Mouse (Mus musculus): Measurements from ENCODE around the gene Spag7.

Gene Spag7

DNA sequence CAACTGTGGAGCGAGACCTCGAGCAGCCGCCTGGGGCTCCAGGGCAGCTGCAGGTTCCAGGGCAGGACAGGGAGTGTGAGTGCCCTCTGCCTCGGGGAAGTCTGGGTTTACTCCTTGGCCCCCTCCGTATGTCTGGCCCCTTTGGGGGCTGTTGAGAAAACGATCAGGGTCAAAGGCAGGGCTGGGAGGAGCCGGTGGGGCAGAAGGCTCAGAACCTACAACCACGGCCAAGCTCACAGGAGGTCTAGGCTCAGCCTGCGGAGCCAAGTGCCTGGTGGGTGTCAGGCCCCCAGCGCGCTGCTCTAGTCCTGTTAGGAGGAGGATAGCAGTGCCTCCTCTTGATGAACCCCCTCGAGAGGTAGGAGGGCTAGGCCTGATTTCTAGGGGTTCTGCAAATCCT lies 12.0 kb upstream of the Spag7 start:
- DNase-seq (ENCODE audit: low spot score) = no peak

DNA sequence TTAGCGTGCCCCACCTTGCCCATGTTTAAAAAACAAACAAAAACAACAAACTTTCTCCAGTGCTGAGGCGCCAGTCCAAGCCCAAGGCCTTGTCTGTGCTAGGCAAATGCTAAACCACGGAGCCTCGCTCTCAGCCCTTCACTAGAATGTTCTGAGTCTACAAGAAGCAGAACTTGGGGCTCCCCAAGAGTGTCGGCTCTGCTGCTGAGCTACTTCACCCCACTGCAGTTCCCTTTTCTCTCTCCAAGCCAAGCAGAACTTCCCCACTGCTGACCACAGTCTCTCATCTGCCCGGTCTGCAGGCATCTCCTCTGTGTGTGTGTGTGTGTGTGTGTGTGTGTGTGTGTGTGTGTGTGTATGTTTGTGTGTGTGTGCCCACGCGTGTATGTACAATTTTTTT lies 10.7 kb upstream of the Spag7 start:
- DNase-seq (ENCODE audit: low spot score) = no peak

DNA sequence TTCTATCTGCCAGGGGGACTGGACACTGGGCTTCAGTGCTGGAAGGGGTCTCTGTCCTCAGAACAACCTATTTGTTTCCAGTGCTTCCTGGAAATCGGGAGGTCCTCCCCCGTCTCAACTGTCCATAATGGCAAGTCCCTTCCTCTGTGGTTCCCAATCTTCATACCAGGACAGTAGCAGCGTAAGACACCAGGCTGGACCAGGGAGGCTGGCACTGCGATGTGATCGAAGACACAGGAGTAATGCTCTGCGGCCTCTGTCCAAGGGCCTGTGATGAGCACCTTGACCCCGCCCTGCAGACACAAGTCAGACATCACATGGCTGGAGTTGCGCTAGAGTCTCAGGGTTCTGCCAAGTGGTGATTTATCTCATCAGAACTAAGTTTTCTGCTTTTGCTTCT lies 10.1 kb upstream of the Spag7 start:
- no peak for DNase-seq (ENCODE audit: low spot score)

DNA sequence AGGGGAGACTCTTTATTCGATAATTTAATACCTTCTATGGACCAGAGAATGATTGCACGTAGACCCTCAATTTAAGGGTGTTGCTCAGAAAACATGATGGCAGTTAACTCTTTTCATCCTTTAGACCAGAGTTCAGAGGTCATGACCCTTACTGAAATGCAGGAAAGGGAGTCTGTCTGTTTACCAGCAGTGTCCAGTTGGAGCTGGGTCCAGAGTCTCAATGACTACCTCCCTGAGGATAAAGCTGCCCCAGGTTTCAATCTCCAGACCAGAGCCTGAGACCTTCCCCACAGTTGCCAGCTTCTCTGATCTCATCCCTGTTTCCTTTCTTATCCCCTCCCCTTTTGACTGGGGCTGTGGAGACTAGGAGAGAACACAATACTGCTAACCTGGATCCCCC lies 9.4 kb upstream of the Spag7 start:
- DNase-seq (ENCODE audit: low spot score) = no peak

DNA sequence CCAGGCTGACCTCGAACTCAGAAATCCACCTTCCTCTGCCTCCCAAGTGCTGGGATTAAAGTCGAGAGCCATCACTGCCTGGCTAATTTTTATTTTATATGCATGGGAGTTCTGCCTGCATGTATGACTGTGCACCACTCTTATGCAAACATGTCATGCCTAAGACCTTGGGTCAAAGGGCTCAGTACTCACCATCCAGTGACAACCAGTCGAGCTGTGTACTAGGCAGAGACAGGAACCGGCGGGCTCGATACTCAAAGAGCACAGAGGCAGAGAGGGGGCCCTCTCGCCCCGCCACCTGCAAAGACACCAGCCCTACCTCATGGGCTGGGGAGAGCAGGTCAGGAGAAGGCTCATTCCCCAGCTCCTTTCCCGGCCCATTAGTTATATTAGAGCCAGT lies 8.9 kb upstream of the Spag7 start:
- no peak for DNase-seq (ENCODE audit: low spot score)

DNA sequence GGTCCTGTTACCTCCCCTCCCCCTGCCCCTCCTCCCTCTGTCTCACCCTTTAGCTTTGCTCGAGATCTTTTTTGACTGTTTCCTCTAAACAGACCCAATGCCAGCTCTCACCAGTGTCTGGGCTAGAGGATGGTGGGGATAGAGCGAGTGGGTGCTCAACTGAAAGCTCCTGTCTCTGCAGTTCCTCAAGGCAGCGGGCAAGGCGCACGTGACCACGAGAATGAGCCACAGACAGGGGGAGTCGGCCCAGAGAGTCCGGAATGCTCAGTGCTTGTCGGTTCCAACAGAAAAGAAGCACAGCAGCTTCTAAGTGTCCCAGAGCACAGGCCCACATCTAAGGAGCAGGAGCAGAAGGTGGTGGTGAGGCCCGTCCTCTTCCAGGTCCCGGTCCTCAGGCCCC lies 5.3 kb upstream of the Spag7 start:
- DNase-seq (ENCODE audit: low spot score) = no peak

DNA sequence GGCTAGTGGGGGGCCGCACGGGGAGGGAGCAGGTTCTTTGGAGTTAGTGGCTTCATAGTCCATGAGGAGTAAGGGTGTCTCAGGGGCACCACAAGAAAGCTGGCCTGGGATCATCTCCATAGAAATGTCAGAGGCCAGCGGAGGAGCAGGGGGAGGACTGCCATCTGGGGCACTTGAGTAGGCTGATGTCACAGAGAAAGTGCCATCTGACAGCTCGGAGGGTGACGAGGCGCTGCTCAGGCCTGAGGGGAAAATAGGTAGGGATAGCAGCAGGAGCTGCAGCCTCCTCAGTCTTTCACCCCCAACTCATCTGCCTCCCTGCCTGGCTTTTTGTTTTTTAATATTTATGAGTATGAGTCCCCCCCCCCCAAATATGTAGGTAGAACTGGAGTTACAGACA lies 4.8 kb upstream of the Spag7 start:
- DNase-seq (ENCODE audit: low spot score) = no peak

DNA sequence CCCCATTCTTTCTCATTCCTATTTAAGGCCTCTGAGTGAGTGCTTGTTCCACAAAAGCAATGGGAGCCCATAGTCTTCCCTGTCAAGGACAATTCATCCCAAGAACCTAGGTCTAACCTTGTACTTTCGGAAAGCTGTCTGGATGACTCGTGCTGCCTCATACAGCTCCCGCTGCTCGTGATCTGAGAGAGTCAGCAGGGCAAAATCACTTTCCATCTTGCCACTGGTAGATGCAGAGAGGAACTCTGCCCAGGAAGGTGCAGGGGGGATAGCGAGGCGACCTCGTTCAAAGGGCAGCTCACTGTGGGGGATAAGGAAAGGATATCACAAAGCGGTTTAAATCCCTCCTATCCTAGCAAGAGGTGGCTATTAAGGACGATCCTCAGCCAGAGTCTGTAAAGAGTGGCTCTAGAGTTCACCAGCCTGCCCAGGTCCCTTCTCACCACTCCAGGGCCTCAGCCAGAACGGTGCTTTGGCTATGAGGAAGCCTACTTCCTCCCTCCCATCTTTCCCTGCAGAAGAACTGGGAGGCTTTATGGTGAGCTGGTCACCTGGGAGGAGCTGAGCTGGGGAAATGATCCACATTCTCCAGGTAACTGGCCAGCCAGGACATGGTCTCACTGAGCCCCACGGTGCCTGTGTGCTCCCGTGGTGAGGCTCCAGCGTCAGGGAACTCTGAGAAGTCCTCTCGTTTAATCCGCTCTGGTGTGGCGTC lies 2.3 kb upstream of the Spag7 start:
- DNase-seq (ENCODE audit: low spot score) = no peak

DNA sequence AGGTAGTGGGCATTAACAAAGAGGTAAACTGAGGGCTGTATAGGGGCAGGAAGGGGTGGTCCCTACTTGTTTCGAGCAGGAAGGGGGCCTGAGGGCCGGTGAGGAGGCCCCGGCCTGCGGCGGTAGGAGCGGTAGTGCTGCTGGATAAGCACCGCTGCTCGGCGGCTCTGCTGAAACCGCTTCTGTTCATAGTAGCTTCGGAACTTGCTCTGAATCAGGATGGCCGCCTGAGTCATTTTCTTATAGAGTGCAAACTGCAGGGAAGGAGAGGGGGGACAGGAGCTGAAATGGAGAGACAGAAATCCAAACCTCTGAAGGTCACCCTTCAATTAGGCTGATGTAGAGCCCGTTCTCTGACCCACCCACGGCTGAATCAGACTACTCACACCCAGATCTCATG lies 1.3 kb upstream of the Spag7 start:
- DNase-seq (ENCODE audit: low spot score) = no peak

DNA sequence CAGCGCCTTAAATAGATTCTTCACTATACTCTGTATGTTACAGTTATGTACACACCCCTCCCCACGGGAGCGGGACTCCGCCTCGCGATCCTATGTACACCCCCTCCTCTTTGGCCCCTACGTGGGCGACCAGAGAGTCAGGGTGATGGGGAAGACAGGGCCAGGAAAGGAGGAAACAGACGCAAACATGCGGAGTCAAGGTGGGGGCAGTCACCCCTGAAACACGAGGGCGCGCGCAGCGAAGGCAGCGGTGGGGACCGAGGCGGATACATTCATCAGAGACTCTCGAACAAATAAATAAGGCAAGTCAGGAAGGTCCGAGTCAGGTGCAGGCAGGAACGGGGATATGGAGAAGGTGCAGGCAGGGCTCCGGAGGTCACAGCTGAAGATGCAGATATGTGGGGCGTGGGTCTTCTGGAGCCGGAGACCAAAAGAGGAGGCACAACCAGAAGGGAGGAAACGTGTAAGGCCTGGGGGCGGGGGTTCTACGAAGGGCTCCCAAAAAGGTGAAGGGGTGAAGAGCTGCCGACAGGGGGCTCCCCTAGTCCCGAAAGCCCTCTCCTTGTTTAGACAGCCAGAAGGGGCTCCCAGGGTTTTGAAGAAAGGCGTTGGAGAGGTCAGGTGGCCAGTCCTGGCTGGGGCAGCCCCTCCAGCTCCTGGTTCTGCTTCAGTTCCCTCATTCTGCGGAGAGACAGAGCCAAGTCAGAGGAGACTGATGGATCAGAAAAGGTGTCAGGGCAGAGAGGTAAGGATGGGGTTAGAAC lies 548 bp upstream of the Spag7 start:
- peak; percentile 81 for DNase-seq (ENCODE audit: low spot score)

DNA sequence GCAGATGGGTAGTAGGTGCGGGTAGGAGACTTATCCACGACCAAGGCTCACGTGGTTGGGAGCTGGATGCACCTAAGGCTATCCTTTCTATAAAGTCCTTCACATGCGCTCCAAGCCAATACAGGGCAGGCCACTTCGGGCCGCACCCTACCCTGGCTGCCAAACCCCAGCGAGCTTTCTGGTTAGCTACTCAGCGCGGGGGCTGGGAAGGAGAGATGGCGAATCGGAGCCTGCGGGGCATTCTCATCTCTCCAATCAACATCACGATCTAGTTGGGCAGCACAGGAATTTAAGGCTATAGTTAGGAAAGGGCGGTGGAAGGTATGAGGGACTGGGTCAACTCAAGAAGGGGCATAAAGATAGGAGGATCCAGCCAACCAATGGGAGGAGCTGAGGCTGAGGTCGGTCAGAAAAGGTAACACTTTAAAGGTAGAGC lies 863 bp downstream of the Spag7 start:
- DNase-seq (ENCODE audit: low spot score) = peak; percentile 74

DNA sequence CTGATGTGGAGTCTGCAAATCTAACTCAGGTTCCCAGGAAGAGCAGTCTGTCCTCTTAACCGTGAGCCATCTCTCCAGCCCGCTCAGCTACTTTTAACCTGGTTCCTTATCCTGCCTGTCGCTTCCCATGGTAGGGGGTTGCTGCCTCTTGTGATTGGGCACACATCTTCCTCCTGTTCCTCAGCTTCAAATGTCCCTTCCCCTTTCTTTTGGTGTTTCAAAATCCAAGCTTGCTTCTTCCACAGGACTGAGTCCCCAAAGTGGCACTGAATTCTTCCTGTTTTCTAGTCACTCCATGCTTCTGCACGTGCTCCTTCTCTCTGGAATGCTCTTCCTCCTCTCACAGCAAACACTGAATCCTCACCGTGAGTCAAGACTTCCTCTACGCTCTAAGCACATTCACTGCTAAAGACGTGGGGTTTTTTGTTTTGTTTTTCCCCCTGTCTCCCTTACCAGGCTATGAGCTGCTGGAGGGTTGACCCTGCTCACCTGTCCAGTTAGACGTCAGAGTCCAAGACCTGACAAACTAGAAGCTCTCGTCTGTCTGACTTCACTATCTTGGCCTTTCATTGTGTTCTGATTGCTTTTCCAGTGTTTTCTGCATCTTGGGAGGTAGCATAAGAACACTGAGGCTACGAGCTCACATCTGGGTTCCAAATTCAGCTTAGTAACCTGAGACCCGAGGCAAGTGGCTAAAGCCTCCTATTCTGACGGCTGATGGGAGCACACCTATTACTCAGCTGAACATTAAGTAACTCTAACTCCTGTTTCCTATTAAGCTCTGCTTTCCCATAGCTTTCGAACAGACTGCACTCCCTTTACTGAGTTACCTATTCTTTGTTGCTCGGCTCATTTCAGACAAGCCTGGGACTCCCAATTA lies 1.7 kb downstream of the Spag7 start:
- DNase-seq (ENCODE audit: low spot score) = no peak

DNA sequence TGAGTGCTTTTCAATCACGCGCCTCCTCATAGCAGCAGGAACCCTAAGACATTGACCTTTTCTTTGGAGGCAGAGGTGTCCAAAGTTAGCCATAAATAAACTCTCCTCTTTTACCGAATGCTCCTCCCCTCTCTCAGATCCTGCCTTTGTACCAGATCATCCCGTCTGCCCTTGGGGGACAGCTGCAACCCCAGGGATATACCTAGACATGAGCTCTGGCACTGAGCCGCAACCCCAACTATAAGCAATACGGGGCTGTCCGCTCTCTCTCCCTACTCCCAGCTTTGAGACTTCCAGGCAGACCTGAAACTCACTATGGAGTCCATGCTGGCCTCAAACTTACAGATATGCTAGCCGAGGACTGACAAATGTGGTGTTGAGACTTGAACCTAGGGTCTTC lies 2.5 kb downstream of the Spag7 start:
- no peak for DNase-seq (ENCODE audit: low spot score)

DNA sequence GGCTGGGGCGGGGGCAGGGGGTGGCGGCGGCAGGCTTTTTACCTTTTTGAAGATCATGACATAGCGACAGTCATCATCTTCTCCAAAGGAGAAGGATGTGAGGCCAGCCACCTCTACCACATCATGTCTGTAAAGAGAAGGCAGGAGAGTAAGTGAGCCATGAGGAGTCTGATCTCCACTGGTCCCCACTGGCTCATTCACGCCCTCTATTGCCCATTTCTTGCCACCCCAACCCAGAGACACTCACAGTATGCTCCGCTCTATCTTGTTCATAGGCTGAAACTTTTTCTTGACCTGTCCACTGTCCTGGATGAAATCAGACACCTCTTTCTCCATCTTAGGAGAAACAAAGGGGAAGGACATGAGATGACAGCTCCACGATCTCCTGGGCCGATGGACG lies 4.5 kb downstream of the Spag7 start:
- no peak for DNase-seq (ENCODE audit: low spot score)

DNA sequence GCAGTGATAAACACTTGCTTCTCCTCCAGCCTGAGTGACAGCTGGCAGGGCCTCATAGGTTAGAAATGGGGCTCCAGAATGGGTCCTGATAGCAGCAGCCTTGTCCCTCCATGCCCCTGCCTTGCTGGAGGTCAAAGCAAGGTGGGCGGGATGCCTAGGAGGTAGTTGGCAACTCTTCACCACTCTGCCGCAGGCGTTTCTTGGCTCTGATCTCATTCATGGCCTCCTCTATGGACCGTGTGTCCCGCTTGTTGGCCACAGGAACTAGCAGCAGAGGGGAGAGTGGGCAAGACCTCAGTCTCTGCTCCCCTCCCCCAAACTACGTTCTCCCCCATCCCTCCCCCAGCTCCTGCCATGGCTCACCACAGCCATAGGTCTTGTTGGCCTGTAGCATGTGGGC lies 5.3 kb downstream of the Spag7 start:
- no peak for DNase-seq (ENCODE audit: low spot score)

DNA sequence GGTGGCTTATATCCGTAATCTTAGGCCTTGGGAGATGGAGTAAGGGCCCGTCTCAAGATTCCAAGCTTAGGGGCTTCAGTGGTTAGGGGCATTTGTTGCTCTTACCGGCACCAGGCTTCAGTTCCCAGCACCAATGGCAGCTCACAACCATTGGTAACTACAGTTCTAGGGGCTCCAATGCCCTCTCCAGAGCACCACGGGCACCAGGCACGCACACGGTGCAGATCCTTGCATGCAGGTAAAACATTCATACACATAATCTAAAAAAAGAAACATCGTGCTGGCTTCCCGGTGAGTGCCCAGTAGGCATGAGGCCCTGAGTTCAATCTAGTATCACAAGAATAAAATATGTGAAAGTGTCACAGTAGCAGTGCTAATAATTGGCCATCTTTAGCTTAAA lies 6.1 kb downstream of the Spag7 start:
- no peak for DNase-seq (ENCODE audit: low spot score)

DNA sequence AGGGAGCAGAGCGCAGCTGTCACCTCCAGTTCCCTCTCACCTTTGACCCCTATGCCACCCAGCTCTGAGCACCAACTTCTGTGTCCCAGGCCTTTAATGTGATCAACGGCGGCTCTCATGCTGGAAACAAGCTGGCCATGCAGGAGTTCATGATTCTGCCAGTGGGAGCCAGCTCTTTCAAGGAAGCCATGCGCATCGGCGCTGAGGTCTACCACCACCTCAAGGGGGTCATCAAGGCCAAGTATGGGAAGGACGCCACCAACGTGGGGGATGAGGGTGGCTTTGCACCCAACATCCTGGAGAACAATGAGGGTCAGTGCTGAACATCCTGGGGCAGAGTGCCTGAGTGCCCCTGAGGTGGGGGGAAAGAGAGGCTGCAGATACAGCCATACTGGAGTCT lies 8.6 kb downstream of the Spag7 start:
- DNase-seq (ENCODE audit: low spot score) = no peak

DNA sequence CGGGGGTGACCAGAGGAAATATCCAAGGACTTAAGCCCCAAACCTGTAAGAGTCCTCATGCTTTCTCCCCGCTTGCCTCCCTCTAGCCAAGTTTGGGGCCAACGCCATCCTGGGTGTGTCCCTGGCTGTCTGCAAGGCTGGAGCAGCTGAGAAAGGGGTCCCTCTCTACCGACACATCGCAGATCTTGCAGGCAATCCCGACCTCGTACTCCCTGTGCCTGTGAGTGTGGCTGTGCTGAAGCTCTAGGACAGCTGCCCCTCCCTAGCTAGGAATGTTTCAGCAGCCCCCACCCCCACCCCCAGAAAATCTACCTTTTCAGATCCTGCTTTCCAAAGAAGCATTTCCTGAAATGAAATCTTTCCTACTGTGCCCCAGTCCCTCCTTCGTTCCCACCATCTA lies 10.3 kb downstream of the Spag7 start:
- DNase-seq (ENCODE audit: low spot score) = no peak

DNA sequence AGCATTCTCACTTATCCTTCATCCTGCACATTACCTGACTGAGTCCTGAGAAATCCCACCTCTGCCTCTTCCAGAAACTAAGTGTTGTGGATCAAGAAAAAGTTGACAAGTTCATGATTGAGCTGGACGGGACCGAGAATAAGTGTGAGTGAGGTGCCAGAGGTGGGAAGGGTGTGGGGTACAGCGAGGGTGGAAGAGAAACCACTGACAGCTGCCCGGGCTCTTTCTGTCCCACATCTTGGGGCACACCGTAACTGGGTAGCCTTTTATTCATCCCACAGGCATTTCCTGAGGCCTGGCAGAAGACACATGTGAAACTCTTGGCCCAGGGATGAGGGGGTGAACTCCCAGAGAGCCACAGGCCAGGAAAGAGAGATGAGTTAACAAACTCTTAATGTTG lies 10.7 kb downstream of the Spag7 start:
- DNase-seq (ENCODE audit: low spot score) = no peak

DNA sequence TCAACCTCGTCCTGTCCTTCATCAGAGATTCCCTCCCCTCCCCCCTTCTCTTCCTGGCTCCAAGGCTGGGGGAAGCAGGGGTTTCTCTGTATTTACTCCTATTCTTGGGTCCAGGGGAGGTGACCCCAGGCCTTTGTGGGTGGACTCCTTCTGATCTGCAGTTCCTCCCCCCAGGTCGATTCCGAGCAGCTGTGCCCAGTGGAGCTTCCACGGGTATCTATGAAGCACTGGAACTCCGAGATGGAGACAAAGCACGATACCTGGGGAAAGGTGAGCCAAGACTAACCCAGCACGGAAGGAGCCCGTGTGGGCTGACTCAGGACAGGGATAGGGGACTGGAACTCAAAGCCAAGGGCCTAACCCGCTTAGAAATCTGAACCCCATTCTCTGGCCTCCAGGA lies 11.2 kb downstream of the Spag7 start:
- DNase-seq (ENCODE audit: low spot score) = no peak

DNA sequence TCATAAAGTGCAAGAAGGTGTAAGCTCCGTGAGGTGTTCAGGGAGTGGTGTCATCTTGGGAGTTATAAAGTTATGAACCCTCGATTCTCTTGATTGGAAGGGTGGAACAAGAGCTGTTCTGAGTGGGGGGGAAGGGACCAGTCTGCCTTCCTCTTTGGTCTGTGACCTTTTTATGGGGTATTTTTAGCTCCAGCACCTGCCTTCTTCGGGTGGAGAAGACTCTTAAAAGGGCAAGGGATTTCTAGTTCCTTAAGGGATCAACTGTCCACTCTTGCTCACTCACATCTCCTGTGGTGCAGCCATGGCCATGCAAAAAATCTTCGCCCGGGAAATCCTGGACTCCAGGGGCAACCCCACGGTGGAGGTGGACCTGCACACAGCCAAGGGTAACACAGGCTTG lies 11.6 kb downstream of the Spag7 start:
- DNase-seq (ENCODE audit: low spot score) = no peak

DNA sequence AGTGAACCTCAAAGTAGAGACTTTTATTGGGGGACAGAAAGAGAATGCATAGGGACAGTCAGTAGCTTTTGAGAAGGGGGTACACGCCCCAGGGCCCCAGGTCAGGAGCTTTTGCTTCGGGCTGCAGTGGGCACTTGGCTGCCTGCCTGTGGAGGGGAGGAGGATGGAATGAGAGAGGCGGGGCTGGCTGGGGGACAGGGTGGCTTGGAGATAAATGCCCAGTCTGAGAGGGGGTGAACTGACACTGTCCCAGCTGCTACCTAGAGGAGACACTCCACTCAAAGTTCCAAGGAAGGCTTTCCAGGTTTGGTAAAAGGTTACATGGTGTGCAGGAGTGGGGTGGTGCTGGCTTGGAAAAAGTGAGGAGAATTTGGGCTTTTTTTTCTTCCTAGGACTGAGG lies 12.3 kb downstream of the Spag7 start, which contains the start of gene Eno3:
Gene Eno3, plus strand, starts transcription at position 239 of the 400 bp plus-strand sequence.
- peak; percentile 73 for DNase-seq (ENCODE audit: low spot score)

DNA sequence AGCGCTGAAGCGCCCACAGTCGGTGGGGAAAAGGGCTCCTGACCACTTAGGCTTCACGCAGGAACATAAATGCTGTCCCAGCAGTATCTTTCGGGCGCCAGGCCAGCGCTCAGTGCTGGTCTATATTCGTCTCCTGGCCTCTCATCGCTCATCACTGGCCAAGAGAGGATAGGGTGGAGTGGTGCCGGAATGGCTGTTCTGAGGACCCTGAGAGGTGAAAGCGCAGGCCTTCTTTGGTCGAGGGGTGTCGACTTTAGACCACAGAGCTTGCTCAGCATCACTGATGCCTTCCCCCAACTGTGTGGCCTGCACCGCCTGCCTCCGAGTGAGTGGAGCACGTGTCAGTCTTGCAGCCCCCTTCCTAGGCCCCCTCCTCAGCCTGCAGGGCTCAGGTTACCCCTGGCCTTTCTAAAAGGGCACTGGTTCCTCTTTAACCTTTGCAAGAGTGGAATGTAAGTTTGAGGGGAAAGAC lies 12.7 kb downstream of the Spag7 start:
- peak; percentile 78 for DNase-seq (ENCODE audit: low spot score)

All from testis, postnatal 10 days (tissue).